Mouse (Mus musculus) embryonic facial prominence, embryonic 14.5 days (tissue): ENCODE results near the gene March10. TPM values are rescaled to one million over a fixed set of nuclear protein-coding genes. Genes with fewer than 3 reads are reported as not detected.

Experiments used
- ATAC-seq: fragments of 200-750 bp; cut with Nextera tagmentation; 2 replicates; pipeline ENCODE4 v1.8.0; 2017; ENCODE audit warnings: low read depth, moderate number of reproducible peaks, moderate TSS enrichment
- DNase-seq: peaks from one replicate; pipeline ENCODE4 v3.0.0-alpha.2; 2015; ENCODE audit warnings: low spot score
- H3K27ac ChIP-seq: fragments of 300-500 bp; sonication (generic); replicated peaks from 2 replicates; pipeline ENCODE4 v1.5.1; 2014; ENCODE audit warnings: low read depth, mild to moderate bottlenecking, low read length, moderate library complexity
- H3K27me3 ChIP-seq: fragments of 300-500 bp; sonication (generic); replicated peaks from 2 replicates; pipeline ENCODE4 v1.6.1; 2014; ENCODE audit warnings: low read length; ENCODE audit not compliant: control insufficient read depth, insufficient read depth
- H3K36me3 ChIP-seq: fragments of 300-500 bp; sonication (generic); 2 replicates; pipeline ENCODE4 v1.6.1; 2014; ENCODE audit warnings: low read length, mixed read lengths; ENCODE audit not compliant: control insufficient read depth, insufficient read depth
- H3K4me1 ChIP-seq: fragments of 300-500 bp; sonication (generic); 2 replicates; pipeline ENCODE4 v1.6.1; 2014; ENCODE audit warnings: antibody characterized with exemption, low read length; ENCODE audit not compliant: control insufficient read depth, insufficient read depth
- H3K4me2 ChIP-seq: fragments of 300-500 bp; sonication (generic); 2 replicates; pipeline ENCODE4 v1.6.1; 2014; ENCODE audit warnings: low read depth, mild to moderate bottlenecking, low read length, moderate library complexity, mixed read lengths
- H3K4me3 ChIP-seq: fragments of 300-500 bp; sonication (generic); 2 replicates; pipeline ENCODE4 v1.5.1; 2014; ENCODE audit warnings: low read depth, mild to moderate bottlenecking, low read length
- H3K9ac ChIP-seq: fragments of 300-500 bp; sonication (generic); 2 replicates; pipeline ENCODE4 v1.6.1; 2014; ENCODE audit warnings: low read depth, mild to moderate bottlenecking, low read length, moderate library complexity, mixed read lengths
- H3K9me3 ChIP-seq: fragments of 300-500 bp; sonication (generic); 2 replicates; pipeline ENCODE4 v1.6.1; 2016; ENCODE audit warnings: low read length; ENCODE audit not compliant: control insufficient read depth
- WGBS: fragments of 180-500 bp; shearing (Covaris S2); extraction: QIAGEN DNeasy Blood & Tissue Kit; methylation state at CpG from one replicate; pipeline ENCODE4 v1.1.7; 2014; 5-methylcytosine and 5-hydroxymethylcytosine counted together
- polyA plus RNA-seq: library from polyadenylated mRNA; unstranded; fragments of >200 nt; fragmentation: Nextera tagmentation; extraction: Ambion mirVana; gene quantifications from 2 replicates; pipeline ENCODE4 v1.2.1, GENCODE M21; 2014

Gene March10
- polyA plus RNA-seq, 1 experiment from 2014 or later: 0.36 TPM

DNA sequence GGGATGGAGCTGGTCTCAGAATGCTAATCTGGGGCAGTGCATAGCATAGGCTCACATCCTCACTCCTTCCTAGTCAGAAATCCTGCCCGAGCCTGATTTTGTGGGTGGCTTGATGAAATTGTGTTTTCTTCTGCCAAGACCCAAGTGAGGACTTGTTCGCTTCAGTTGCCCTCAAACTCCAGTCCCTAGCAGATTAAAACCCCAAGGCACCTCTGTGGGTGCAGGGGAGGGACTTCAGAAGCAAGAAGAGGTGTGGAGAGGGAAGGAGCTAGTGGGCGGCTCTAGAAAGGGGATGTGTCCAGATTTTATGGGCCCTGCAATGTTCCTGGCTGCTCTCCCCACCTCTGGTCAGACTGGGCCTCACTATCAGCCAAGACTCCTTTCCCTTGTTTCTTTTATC, 125.4 kb downstream of the March10 start:
- H3K27me3 ChIP-seq: no peaks in the 10 kb centered on the region
- no peaks in the 10 kb centered on the region for H3K9me3 ChIP-seq
- WGBS: 81% methylated on average over 3 of the region's 3 CpGs
- DNase-seq (no peak), ATAC-seq (no peak)
- no peak overlapping the region for H3K4me2 ChIP-seq
- no peak overlapping the region for H3K9ac ChIP-seq
- no peak overlapping the region for H3K4me3 ChIP-seq
- H3K36me3 ChIP-seq: peaks cover 45% of the 10 kb centered on the region
- no peak overlapping the region for H3K27ac ChIP-seq
- H3K4me1 ChIP-seq: no peaks in the 10 kb centered on the region

DNA sequence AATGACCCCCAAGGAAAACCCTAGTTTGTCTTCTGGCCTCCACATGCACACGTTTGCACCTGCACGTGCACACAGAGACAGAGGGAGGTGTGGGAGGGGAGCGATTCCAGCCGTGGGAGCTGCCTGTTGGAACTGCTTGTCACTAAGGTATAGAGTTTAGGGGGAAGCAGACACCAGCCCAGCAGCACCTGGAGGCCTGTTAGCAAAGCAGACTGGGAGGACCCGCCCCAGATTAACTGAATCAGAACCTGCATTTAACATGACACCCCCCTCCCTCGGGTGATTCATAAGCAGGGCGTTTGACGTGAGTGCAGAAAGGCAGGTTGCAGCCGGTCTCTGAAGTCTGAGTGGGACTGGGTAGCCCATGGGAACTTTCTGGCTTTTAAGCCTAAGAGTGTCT, 126.6 kb downstream of the March10 start:
- Histone ChIP-seq H3K27me3 (no peaks in the 10 kb centered on the region), H3K36me3 (peaks cover 52% of the 10 kb centered on the region), H3K4me1 (no peaks in the 10 kb centered on the region), H3K9ac (no peak overlapping the region), H3K9me3 (no peaks in the 10 kb centered on the region), H3K27ac (peak overlapping the region; percentile 23; the same call in 1 of the 2 replicates), H3K4me3 (no peak overlapping the region), H3K4me2 (no peak overlapping the region)
- WGBS: 51% methylated on average over 9 of the region's 9 CpGs
- peak; percentile 60 for ATAC-seq
- DNase-seq: peak; percentile 85

DNA sequence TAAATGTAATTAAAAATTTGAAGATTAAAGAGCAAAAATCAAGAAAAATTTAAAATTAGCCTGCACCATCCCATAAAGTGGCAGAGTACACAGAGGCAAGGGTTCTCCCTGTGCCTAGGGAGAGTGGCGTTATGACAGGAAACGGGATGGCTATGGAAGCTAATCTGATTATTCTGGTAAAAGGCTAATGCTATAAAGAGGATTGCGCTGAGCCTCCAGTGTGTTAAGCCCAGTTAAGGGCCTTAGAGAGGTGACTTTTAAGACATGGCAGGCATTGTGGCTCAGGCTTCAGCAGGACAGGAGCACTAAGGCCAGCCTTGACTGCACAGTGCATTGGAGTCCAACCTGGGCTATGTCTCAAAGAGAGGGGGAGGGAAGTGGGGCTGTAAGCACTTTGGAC, 129.4 kb downstream of the March10 start:
- WGBS: 85% methylated on average over 3 of the region's 3 CpGs

DNA sequence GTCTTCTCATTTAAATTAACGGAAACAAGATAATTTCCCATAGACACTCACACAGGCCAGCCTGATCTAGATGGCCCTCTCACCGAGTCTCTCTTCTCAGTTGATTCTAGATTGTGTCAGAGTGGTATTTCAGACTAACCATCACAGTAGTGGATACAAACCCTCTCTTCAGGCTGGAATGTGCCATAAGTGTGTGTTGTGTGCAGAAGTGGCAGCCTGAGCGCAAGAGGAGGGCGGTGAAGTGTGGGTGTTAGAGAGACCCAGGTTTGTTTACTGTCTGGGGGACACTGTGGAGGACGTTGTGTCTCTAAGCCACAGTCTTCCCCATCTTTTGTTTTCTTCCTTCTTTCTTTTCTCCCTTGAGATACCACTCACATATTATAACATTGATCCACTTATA, 133.0 kb downstream of the March10 start:
- Histone ChIP-seq H3K9me3 (no peaks in the 10 kb centered on the region), H3K4me1 (no peaks in the 10 kb centered on the region), H3K27me3 (no peaks in the 10 kb centered on the region), H3K9ac (no peak overlapping the region), H3K27ac (no peak overlapping the region), H3K36me3 (peaks cover 43% of the 10 kb centered on the region), H3K4me2 (no peak overlapping the region), H3K4me3 (no peak overlapping the region)
- no peak for ATAC-seq
- no peak for DNase-seq
- WGBS: 78% methylated on average over 5 of the region's 5 CpGs

More for the DNA sequence above, 129.4 kb downstream of the March10 start:
- DNase-seq (no peak), ATAC-seq (no peak)
- Histone ChIP-seq H3K4me2 (no peak overlapping the region), H3K9ac (no peak overlapping the region), H3K4me3 (no peak overlapping the region), H3K27me3 (no peaks in the 10 kb centered on the region), H3K36me3 (peaks cover 41% of the 10 kb centered on the region), H3K27ac (no peak overlapping the region), H3K4me1 (no peaks in the 10 kb centered on the region), H3K9me3 (no peaks in the 10 kb centered on the region)

- Histone ChIP-seq H3K9me3 (no peaks in the 10 kb centered on the region), H3K27me3 (no peaks in the 10 kb centered on the region), H3K4me2 (no peak overlapping the region), H3K36me3 (peaks cover 25% of the 10 kb centered on the region), H3K9ac (no peak overlapping the region), H3K4me1 (no peaks in the 10 kb centered on the region), H3K27ac (no peak overlapping the region), H3K4me3 (no peak overlapping the region)
- 54% methylated on average over 2 of the region's 2 CpGs for WGBS
- no peak for DNase-seq
- no peak for ATAC-seq
These were observed 135.4 kb downstream of the March10 start for GRCm38 (mm10) chr11:105321090-105321489.

DNA sequence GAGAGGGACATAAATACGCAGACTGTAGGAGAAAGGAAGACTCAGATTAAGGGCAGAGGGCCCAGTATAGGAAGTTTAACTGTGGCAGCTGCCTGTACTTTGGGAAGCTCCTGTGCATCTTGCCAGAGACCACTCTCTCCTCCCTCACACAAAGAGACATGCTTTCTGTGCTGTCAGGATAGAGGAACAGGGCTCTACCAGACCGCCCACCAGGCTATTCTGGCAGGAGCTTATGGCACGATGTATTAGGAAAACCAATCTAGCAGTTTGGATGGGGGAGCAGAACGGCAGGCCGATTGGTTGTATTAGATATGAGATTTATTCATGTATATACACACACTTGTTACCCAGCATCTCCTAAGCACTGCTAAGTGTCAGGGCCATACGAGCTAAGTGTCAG, 138.8 kb downstream of the March10 start:
- Histone ChIP-seq H3K36me3 (peaks cover 13% of the 10 kb centered on the region; the same call in 1 of the 2 replicates), H3K9ac (no peak overlapping the region), H3K4me1 (peaks cover 20% of the 10 kb centered on the region), H3K27me3 (no peaks in the 10 kb centered on the region), H3K4me2 (no peak overlapping the region), H3K4me3 (no peak overlapping the region), H3K27ac (no peak overlapping the region), H3K9me3 (no peaks in the 10 kb centered on the region)
- ATAC-seq (no peak), DNase-seq (no peak)
- WGBS: 95% methylated on average over 6 of the region's 6 CpGs

DNA sequence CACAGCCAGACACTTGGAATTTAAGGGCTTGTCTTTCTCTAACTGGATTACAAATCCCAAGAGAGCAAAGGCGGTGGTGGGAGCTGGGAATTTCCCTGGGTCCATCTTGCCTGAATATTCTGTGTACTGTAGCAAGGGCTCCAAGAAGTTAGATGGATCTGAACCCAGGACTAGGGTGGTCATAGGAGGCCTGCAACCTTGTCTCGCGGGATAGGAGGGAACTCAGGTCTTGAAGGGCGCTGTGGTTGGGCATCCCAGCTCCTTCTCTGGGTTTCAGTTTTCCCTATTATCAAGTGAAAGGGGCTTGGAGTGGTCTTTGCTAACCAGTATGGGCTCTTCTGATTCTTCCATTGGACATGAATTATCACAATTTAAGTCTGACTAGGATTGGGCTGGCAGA, 140.4 kb downstream of the March10 start:
- 87% methylated on average over 4 of the region's 4 CpGs for WGBS
- Histone ChIP-seq H3K27ac (no peak overlapping the region), H3K9me3 (no peaks in the 10 kb centered on the region), H3K4me1 (peaks cover 36% of the 10 kb centered on the region), H3K4me3 (no peak overlapping the region), H3K9ac (no peak overlapping the region), H3K4me2 (no peak overlapping the region), H3K27me3 (no peaks in the 10 kb centered on the region), H3K36me3 (peaks cover 13% of the 10 kb centered on the region; the same call in 1 of the 2 replicates)
- no peak for ATAC-seq
- no peak for DNase-seq

DNA sequence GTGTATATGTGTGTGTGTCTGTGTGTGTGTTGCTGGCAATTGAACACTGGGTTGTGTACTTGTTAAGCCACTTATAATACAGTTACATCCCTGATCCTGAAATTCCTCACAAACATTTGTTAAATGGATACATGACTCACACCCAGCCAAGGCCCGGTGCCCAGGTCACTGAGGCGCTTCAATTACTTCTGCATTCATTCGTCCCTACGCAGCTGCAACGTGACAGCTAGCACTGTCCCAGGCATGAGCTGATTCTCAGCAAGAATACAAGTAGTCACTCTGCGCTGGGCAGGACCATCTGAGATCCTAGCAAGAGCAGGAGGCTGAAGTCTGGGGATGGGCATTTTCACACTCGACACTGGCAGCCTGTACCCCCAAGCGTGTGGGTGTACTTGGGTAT, 141.2 kb downstream of the March10 start:
- ATAC-seq: no peak
- Histone ChIP-seq H3K4me3 (no peak overlapping the region), H3K4me1 (peaks cover 41% of the 10 kb centered on the region), H3K27ac (no peak overlapping the region), H3K9me3 (no peaks in the 10 kb centered on the region), H3K36me3 (peaks cover 13% of the 10 kb centered on the region; the same call in 1 of the 2 replicates), H3K9ac (no peak overlapping the region), H3K27me3 (no peaks in the 10 kb centered on the region), H3K4me2 (no peak overlapping the region)
- 75% methylated on average over 8 of the region's 8 CpGs for WGBS
- DNase-seq: no peak

GRCm38 (mm10) chr11:105313633-105314014, 142.9 kb downstream of the March10 start:
- no peaks in the 10 kb centered on the region for H3K9me3 ChIP-seq
- no peak overlapping the region for H3K9ac ChIP-seq
- peaks cover 41% of the 10 kb centered on the region for H3K4me1 ChIP-seq
- H3K27me3 ChIP-seq: no peaks in the 10 kb centered on the region
- no peak for ATAC-seq
- H3K4me3 ChIP-seq: no peak overlapping the region
- peaks cover 9% of the 10 kb centered on the region; the same call in 1 of the 2 replicates for H3K36me3 ChIP-seq
- no peak for DNase-seq
- H3K4me2 ChIP-seq: no peak overlapping the region
- 19% methylated on average over 8 of the region's 8 CpGs for WGBS
- H3K27ac ChIP-seq: peak overlapping the region; percentile 72
